Mouse (Mus musculus): ENCODE results near the gene Grid1.

Gene Grid1

DNA sequence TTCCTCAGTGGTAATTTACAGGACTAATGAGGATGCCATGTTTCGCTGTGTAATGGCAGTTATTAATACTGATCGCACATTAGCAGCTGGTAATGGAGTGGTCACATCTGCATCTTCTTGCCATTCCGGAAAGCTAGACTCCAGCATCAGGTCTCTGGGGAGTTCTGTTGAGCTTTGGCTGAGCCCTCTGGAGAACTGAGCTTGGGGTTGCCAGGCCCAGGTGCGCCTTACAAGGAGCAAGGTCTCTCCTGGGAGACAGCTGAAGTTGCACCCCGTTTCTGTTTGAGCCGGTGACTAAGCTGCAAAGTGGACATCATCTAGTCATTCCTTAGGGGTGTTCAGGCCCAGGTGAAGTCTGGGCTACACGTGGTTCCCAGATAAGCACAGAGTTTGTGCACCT is 186.8 kb downstream of the Grid1 start:
- in situ Hi-C loops (cut with MseI, MboI) = no loop called here

- in situ Hi-C loops (cut with MseI, MboI) = no loop called here
These were observed 188.8 kb downstream of the Grid1 start for GRCm38 (mm10) chr14:35008674-35009073.

DNA sequence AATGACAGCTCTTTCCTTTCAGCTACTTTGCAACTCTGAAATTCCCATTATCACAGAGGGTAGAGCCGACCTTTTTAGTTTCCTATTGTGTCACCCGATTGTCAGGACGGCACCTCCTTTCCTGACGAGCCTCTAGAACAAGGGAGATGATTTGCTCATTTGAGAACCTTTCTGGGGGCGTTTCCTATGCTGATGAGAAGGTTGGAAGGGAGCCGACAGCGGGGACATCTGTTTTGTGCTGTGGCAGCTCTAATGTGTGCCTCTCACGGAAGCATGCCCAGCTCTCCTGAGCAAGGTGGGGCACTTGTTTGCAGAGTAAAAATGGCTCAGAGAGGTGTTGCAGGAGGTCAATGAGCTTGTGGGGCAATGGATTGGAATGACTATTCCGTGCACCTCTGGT is 189.2 kb downstream of the Grid1 start:
- in situ Hi-C loops (cut with MseI, MboI) = no loop called here

GRCm38 (mm10) chr14:35026686-35027085 is 206.8 kb downstream of the Grid1 start:
- in situ Hi-C loops (cut with MseI, MboI) = no loop called here

DNA sequence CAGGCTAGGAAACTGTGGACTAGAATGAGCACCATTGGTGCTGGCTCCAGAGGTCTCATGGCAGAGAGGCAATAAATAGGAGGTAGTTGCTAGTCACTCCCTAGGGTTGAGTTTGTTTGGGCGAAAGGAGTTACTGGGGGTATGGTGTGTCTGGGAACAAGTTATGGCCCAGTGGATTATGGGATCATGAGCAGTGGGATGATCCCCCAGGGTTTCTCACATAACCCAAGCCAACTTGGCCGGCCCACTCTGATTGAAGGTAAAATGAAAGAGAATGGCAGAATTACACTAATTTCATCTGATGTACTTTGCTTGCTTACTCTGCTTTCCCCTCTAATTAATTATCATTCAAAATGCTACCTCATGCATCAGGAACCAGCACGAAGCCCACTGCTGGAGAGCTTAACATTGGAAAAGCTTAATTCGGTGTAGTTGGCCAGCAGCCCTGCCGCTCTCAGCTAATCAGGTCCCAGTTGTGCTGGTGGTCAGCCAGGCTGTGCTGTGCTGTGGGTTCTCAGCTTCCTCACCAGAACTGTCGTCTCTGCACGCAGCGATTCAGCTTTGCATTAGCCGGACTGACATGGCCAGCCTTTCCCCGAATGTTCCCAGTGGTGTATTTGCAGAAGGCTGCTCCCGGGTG is 207.7 kb downstream of the Grid1 start:
- in situ Hi-C loops (cut with MseI, MboI) = no loop called here

- in situ Hi-C loops (cut with MseI, MboI) = no loop called here
These were observed 209.7 kb downstream of the Grid1 start for GRCm38 (mm10) chr14:35029626-35030025.

DNA sequence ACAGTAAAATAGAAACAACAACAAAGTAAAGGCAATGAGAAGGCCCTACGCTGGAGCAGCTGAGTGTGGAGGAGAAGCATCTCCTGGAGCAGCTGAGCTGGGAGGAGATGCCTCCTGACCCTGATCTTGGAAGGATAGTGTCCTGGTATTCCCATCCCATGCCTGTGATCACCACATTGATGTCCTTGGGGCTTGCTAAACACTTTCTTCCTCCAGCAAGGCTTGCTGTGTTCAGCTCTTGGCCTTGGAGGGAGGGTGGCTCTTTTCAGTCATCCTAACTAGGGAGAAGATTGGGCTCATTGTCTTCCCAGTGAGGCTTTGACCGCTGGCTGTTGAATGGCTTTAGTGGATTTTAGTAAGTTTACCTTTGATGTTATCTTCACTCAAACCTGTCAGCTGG is 210.4 kb downstream of the Grid1 start:
- in situ Hi-C loops (cut with MseI, MboI) = no loop called here

- in situ Hi-C loops (cut with MseI, MboI) = no loop called here
These were observed 212.4 kb downstream of the Grid1 start for GRCm38 (mm10) chr14:35032283-35032682.

DNA sequence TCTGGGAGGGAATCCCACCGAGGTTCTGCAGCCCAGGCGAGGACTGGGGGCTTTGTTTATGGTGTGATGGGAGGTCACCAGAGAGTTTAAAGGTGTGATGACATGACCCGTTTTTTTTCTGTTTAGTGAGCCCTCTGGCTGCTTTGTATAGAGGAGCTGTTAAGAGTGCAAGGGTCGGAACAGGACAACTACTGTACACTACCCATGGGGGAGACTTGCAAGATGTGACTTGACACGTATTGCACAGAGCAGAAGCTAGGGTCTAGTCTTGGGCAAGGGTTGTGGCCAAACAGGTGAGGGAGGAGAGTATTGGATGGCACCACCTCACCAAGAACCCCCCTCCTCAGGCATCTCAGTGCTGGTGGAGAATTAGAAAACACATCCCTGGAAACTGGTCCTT is 224.4 kb downstream of the Grid1 start:
- in situ Hi-C loops (cut with MseI, MboI) = no loop called here

DNA sequence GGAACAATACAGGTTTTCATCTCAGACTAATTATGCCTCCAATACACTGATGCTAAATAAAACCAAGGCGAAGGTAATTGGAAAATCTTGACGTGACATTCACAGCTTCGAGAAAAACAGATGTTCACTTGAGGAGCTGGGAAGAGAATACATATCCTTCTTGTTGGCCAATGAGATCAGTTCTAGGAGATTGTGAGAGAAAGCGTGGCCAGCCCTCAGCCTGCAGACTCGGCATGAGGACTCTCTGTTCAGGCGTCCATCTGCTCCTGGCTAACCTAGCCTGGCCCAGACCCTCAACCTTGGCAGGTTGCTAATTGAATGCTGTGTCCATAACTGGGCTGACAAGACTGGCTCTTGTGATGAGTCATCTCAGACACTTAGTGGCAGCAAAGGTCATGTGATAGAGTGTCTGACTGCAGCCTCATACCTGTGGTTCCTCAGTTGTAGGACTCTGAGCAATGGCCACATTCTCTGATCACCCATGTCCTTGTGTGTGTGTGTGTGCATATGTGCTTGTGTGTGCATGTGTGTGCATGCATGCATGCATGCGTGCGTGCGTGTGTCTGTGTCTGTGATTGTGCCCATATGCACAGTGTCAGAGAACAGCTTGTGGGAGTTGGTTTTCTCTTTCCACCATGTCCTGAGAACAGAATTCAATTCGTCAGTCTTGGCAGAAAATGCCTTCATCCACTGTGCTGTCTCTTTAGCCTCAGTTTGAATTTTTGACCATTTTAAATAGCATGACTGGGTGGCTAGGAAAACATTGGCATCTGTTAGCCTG is 225.2 kb downstream of the Grid1 start:
- in situ Hi-C loops (cut with MseI, MboI) = no loop called here

DNA sequence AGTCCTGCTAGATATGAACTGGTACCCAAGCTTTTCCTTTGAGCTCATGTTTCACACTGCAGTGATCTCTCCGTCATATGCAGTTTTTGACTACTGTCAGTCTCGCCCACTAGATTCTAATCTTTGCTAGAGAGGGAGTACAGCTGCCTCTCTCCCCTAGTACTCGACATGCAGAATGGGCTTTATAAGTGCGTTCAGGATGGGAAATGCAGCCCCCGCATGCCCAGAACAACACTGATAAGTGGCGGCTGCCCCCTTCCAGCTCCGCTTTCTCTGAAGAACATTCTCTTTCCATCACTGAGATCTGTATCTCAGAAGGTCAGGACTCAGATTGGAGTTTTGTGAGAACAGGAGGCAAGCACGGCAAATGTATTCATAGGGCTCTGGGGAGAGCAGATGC is 229.3 kb downstream of the Grid1 start:
- in situ Hi-C loops (cut with MseI, MboI) = no loop called here

DNA sequence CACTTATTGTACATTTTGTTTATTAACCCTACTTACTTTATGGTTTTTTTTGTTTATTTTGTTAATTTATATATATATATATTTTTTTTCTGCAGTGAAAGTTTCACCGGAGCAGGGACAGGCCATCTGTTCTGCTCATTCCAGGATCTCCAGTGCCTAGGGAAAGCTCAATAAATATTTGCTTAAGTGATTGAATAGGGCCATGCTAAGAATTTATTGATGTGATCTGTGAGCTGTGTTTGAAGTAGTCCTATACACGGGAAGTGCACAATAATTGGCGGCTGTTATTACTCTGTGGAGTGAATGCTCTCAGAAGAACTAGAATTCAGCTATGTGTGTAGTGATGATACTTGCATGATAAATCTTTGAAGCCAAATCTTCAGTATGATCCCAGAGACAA is 234.2 kb downstream of the Grid1 start:
- in situ Hi-C loops (cut with MseI, MboI) = no loop called here

- in situ Hi-C loops (cut with MseI, MboI) = no loop called here
These were observed 254.7 kb downstream of the Grid1 start for GRCm38 (mm10) chr14:35074636-35075035.

GRCm38 (mm10) chr14:35079954-35080353 is 260.0 kb downstream of the Grid1 start:
- in situ Hi-C loops (cut with MseI, MboI) = no loop called here

- in situ Hi-C loops (cut with MseI, MboI) = no loop called here
These were observed 272.7 kb downstream of the Grid1 start for GRCm38 (mm10) chr14:35092646-35093045.

GRCm38 (mm10) chr14:35093561-35094186 is 273.8 kb downstream of the Grid1 start:
- in situ Hi-C loops (cut with MseI, MboI) = no loop called here

DNA sequence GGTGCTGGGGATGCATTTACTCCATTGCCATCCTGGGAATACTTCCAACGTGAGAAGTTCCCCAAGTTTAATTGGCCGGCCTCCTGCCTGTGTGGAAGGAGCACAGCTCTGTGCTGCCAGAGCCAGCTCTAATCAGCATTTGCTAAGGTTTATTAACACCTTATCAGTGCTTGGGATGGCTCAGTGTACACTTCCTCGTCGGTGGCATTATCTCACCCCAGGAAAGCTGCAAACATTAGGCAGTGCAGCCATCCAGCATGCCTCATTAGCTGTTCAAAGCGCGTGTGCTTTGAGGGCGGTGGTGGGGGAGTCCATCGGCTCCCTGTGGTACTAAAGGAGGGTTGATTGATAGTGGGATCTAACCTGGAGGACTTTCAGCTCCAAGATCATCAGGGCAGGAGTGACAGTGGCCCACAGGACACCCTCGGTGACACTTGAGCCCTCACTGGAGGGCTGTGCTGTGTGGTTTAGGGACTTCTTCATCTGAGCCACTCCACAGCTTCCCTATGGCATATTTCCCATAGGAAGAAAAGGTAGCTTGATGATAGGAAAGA is 275.7 kb downstream of the Grid1 start:
- in situ Hi-C loops (cut with MseI, MboI) = no loop called here

- in situ Hi-C loops (cut with MseI, MboI) = no loop called here
These were observed 276.2 kb downstream of the Grid1 start for GRCm38 (mm10) chr14:35096085-35096484.

- in situ Hi-C loops (cut with MseI, MboI) = no loop called here
These were observed 277.3 kb downstream of the Grid1 start for GRCm38 (mm10) chr14:35097166-35097565.

DNA sequence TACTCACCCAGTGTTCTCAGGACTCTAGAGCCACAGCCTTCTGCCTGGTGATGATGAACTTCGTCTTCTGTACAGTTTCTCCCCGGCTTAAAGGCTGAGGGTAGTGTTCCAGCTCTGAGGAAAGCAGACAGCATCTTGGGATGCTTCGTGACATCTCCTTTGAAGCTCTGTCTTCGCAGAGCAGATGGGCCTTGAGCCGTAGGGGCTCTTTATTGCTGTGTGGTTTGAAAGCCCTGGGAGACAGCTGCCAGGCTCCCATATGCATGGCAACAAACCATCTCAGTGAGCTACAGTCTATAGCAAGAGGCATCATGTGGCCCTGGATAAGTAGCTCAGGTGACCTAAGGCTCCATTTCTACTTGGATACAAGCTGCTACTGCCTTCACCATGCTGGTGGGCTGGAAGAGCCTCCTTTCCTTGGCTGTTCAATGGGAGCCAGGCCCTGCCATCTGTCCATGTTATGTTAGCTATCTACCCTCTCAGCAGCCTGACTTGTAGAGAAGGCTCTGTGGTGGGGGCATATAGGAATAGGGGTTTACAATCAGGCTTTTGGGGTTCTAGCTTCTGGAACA is 283.8 kb downstream of the Grid1 start:
- in situ Hi-C loops (cut with MseI, MboI) = no loop called here

- in situ Hi-C loops (cut with MseI, MboI) = no loop called here
These were observed 287.7 kb downstream of the Grid1 start for GRCm38 (mm10) chr14:35107596-35107995.

GRCm38 (mm10) chr14:35110928-35111327 is 291.0 kb downstream of the Grid1 start:
- in situ Hi-C loops (cut with MseI, MboI) = no loop called here
